Mouse (Mus musculus) heart, postnatal 10 days (tissue): ENCODE data around the gene Atp7a. TPM values are rescaled to one million over a fixed set of nuclear protein-coding genes. Genes with fewer than 3 reads are reported as not detected.
"Not testable (repeated sequence)": the region's sequence is repeated elsewhere in the genome, so short reads cannot be mapped to it uniquely, and the experiment has no call there.

ENCODE experiments used
- DNase-seq, 2 experiments: peaks; one replicate each; pipeline ENCODE4 v3.0.0; 2021
- intact Hi-C: fragments of 180-260 bp; cut with DNase I; formaldehyde crosslinking; loops from one replicate; pipeline ENCODE4 v1.15.1; 2025
- total RNA-seq, 2 experiments: library from RNA; stranded (reverse); gene quantifications; 2 replicates each; pipeline ENCODE4 v1.2.3; 2021

Gene Atp7a
- 10 to 100 TPM; 12.5 to 13.5 TPM for total RNA-seq

- intact Hi-C loops, result loop anchor here (1.0 to 5.0 kb wide), 4 partner anchors 66 to 161 kb away; partner anchors contain the start of gene Pgk1
Observed at GRCm38 (mm10) chrX:106026418-106027342, at the start of gene Atp7a. Gene Atp7a, plus strand, starts transcription at chrX:106027276.

GRCm38 (mm10) chrX:106001605-106002004 is 25.5 kb upstream of the Atp7a start:
- DNase-seq, result no peak
- intact Hi-C loops, result no loop called here

More at GRCm38 (mm10) chrX:106026418-106027342, at the start of gene Atp7a:
- DNase-seq, result peak; percentile 92 to 93

- no peak for DNase-seq
- intact Hi-C loops, result loop anchor here (2.0 to 10.0 kb wide), 3 partner anchors 82 to 886 kb away; partner anchors contain the start of genes Atrx and Magee1
Observed at GRCm38 (mm10) chrX:106010762-106011161, 16.3 kb upstream of the Atp7a start.

- DNase-seq, result peak; percentile 87 to 89
- intact Hi-C loops, result loop anchor here (2.0 to 10.0 kb wide), 3 partner anchors 83 to 887 kb away; partner anchors contain the start of genes Atrx and Magee1
Observed at GRCm38 (mm10) chrX:106011465-106012159, 15.5 kb upstream of the Atp7a start, which contains the start of gene Magt1. Gene Magt1, minus strand, starts transcription at chrX:106011906.

- DNase-seq, result no peak
- intact Hi-C loops, result loop anchor here (5.0 to 10.0 kb wide), 2 partner anchors 140 to 888 kb away; partner anchors contain the start of gene Magee1
Observed at GRCm38 (mm10) chrX:106012559-106012958, 14.5 kb upstream of the Atp7a start.

- intact Hi-C loops, result loop anchor here (5.0 to 10.0 kb wide), 2 partner anchors 141 to 888 kb away; partner anchors contain the start of gene Magee1
- DNase-seq, result peak; percentile 49 to 59
Observed at GRCm38 (mm10) chrX:106013217-106013616, 13.9 kb upstream of the Atp7a start.

- intact Hi-C loops, result loop anchor here (5.0 to 10.0 kb wide), 2 partner anchors 143 to 890 kb away; partner anchors contain the start of gene Magee1
Observed at GRCm38 (mm10) chrX:106014741-106015377, 12.2 kb upstream of the Atp7a start.

GRCm38 (mm10) chrX:106015571-106016322 is 11.3 kb upstream of the Atp7a start, which contains the start of gene Cox7b:
Gene Cox7b, plus strand, starts transcription at chrX:106015700.
- DNase-seq, result peak; percentile 87 to 89
- intact Hi-C loops, result loop anchor here (10.0 kb wide), 1 partner anchor 891 kb away; the partner anchor contains the start of gene Magee1

More at GRCm38 (mm10) chrX:106014741-106015377, 12.2 kb upstream of the Atp7a start:
- not testable (repeated sequence) for DNase-seq

GRCm38 (mm10) chrX:106017102-106017501 is 10.0 kb upstream of the Atp7a start:
- intact Hi-C loops, result loop anchor here (10.0 kb wide), 1 partner anchor 892 kb away; the partner anchor contains the start of gene Magee1
- DNase-seq, result no peak

GRCm38 (mm10) chrX:106017516-106017915 is 9.6 kb upstream of the Atp7a start:
- intact Hi-C loops, result loop anchor here (10.0 kb wide), 1 partner anchor 893 kb away; the partner anchor contains the start of gene Magee1
- DNase-seq, result no peak

GRCm38 (mm10) chrX:106027343-106027674 is 233 bp downstream of the Atp7a start:
- intact Hi-C loops, result loop anchor here (1.0 to 5.0 kb wide), 3 partner anchors 65 to 160 kb away; partner anchors contain the start of gene Pgk1
- DNase-seq, result no peak

- intact Hi-C loops, result no loop called here
- no peak for DNase-seq
Observed at GRCm38 (mm10) chrX:106030176-106030575, 3.1 kb downstream of the Atp7a start.

GRCm38 (mm10) chrX:106031124-106031523 is 4.0 kb downstream of the Atp7a start:
- DNase-seq, result no peak
- intact Hi-C loops, result no loop called here

GRCm38 (mm10) chrX:106035727-106036126 is 8.7 kb downstream of the Atp7a start:
- no peak for DNase-seq
- intact Hi-C loops, result no loop called here

GRCm38 (mm10) chrX:106037185-106037752 is 10.2 kb downstream of the Atp7a start:
- intact Hi-C loops, result no loop called here
- no peak for DNase-seq

GRCm38 (mm10) chrX:106043863-106044617 is 17.0 kb downstream of the Atp7a start:
- intact Hi-C loops, result no loop called here
- DNase-seq, result peak; percentile 20 to 30

GRCm38 (mm10) chrX:106045455-106045854 is 18.4 kb downstream of the Atp7a start:
- no peak for DNase-seq
- intact Hi-C loops, result no loop called here

- no peak for DNase-seq
- intact Hi-C loops, result no loop called here
Observed at GRCm38 (mm10) chrX:106045928-106046327, 18.9 kb downstream of the Atp7a start.
